Mouse (Mus musculus) retina, postnatal 7 days (tissue): ENCODE data around the gene Slc26a1.

Experiments used
- DNase-seq: peaks from one replicate; pipeline ENCODE4 v3.0.0-alpha.2; 2012; ENCODE audit warnings: low read depth, low spot score

Gene Slc26a1

DNA sequence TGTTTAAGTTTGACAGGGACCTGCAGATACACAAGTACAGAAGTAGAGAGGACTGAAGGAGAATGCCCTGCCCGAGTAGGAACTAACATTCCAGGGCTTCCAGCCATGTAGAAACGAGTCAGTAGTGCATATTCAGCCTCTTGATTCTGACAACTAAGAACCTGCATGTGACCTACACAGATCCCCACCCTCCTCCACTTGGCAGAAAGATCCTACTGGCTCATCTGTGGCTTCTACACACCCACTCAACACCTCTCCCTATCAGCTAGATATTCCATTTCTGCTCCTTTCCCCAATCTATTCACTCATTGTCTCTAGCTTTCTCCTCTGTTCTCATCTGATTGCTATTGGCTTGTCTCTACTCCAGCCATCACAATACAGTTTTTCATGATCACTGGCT, 53.5 kb downstream of the Slc26a1 start:
- DNase-seq: no peak
